Mouse (Mus musculus): ENCODE measurements around the gene Trpc5.

Trpc5 gene

DNA sequence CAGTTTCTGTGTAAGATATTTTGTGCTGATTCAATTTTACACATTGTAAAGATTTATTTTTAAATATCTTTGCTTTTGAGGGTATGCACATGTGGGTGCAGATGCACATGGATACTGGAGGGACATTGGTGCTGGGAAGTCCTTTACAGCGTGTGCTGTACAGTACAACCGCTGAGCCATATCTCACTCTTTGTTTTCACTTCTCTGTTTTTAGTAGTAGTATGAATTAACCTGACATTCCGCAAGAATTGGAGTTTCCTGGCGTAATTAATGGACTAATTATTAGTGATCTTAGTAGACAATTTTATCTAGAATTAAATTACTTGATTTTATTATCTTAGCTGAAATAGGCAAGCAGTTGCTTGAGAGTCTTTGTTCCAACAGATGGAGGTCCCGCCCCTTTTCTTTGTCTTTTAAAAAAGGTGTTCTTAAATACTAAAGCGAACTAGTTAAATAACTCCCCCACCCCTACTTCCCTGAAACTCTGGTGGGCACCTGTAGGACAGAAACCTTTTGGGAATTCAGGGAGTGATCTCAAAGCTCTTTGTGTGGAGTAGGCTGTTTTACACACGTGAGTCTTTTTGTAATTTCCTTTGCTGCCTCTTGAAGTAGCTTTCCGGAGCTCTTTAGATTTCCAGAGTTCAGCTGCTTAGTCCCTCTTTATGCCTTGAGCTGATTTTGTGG, 352.5 kb downstream of the Trpc5 start:
- DNase-seq: no peak

All from cerebellum, postnatal 10 days (tissue).